Mouse (Mus musculus): ENCODE results near the gene Jpt2. TPM values are rescaled to one million over a fixed set of nuclear protein-coding genes. Genes with fewer than 3 reads are reported as not detected.

Jpt2 gene
- polyA plus RNA-seq, 1 experiment from 2014 or later, result 163 TPM

DNA sequence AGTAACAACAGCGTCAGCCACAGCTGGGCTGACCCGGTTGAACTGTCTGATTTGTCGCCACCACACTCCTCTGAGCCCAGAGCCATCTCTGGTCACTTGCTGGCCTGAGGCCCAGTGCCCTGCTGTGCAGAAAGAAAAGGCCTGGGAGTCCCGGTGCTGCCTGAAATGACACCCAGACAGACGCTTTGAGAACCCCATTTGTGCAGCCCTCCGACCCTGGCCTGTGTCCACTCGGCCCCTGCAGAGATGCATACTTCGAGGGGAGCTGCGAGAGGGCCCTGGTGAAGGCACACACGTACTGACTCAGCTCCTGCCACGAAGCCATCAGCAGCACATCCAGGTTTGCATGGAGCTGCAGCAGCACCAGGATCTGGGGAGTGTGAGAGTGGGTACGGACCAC is 67.7 kb downstream of the Jpt2 start:
- Histone ChIP-seq H3K9me3 (ENCODE audit: control insufficient read depth, low read length) (no peaks in the 10 kb centered on the region), H3K4me2 (ENCODE audit: low read depth, low read length) (no peak overlapping the region), H3K4me3 (ENCODE audit: low read length) (no peak overlapping the region), H3K27me3 (replicated peaks; ENCODE audit: control insufficient read depth, insufficient read depth, low read length) (no peaks in the 10 kb centered on the region), H3K36me3 (ENCODE audit: control insufficient read depth, insufficient read depth, low read length) (peaks cover 31% of the 10 kb centered on the region), H3K4me1 (ENCODE audit: control insufficient read depth, insufficient read depth, low read length) (peaks cover 27% of the 10 kb centered on the region), H3K27ac (ENCODE audit: low read length) (no peak overlapping the region), H3K9ac (ENCODE audit: low read depth, low read length) (no peak overlapping the region)
- no peak for ATAC-seq
- WGBS, result 93% methylated on average over 12 of the region's 12 CpGs

GRCm38 (mm10) chr17:24891321-24891720 is 69.2 kb downstream of the Jpt2 start:
- WGBS, result 87% methylated on average over 13 of the region's 13 CpGs

GRCm38 (mm10) chr17:24890151-24891092 is 70.1 kb downstream of the Jpt2 start:
- Histone ChIP-seq H3K4me1 (ENCODE audit: control insufficient read depth, insufficient read depth, low read length) (peaks cover 21% of the 10 kb centered on the region), H3K27ac (ENCODE audit: low read length) (no peak overlapping the region), H3K4me2 (ENCODE audit: low read depth, low read length) (no peak overlapping the region), H3K9ac (ENCODE audit: low read depth, low read length) (0 out of 2 replicates have a peak overlapping the region, but pooled peaks have one; percentile 3), H3K4me3 (ENCODE audit: low read length) (no peak overlapping the region), H3K36me3 (ENCODE audit: control insufficient read depth, insufficient read depth, low read length) (peaks cover 28% of the 10 kb centered on the region), H3K9me3 (ENCODE audit: control insufficient read depth, low read length) (no peaks in the 10 kb centered on the region), H3K27me3 (replicated peaks; ENCODE audit: control insufficient read depth, insufficient read depth, low read length) (no peaks in the 10 kb centered on the region)
- 87% methylated on average over 19 of the region's 19 CpGs for WGBS
- no peak for ATAC-seq

More at GRCm38 (mm10) chr17:24891321-24891720, 69.2 kb downstream of the Jpt2 start:
- H3K36me3 ChIP-seq (ENCODE audit: control insufficient read depth, insufficient read depth, low read length), result peaks cover 28% of the 10 kb centered on the region
- H3K4me1 ChIP-seq (ENCODE audit: control insufficient read depth, insufficient read depth, low read length), result peaks cover 25% of the 10 kb centered on the region
- H3K4me2 ChIP-seq (ENCODE audit: low read depth, low read length), result no peak overlapping the region
- no peak overlapping the region for H3K27ac ChIP-seq (ENCODE audit: low read length)
- H3K9ac ChIP-seq (ENCODE audit: low read depth, low read length), result no peak overlapping the region
- no peak overlapping the region for H3K4me3 ChIP-seq (ENCODE audit: low read length)
- H3K27me3 ChIP-seq (replicated peaks; ENCODE audit: control insufficient read depth, insufficient read depth, low read length), result no peaks in the 10 kb centered on the region
- no peak for ATAC-seq
- H3K9me3 ChIP-seq (ENCODE audit: control insufficient read depth, low read length), result no peaks in the 10 kb centered on the region

DNA sequence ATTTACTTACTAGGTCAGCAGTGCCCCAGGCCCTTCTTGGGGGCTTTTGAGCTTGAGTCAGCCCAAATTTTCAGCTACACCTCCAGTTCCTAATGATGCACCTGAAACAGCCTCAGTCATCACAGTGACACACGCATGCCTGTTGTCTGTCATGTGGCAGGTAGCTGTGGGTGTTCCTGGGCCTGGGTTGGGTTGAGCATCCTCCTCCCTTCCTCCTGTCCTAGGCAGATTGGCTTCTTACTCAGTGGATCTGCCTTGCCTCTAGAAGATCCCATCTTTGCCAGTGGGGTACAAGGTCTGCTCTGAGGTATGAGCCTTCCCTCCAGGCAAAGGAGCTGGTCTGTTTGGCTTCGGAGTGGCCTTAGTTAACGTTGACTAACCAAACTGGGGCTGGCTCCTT is 71.6 kb downstream of the Jpt2 start:
- Histone ChIP-seq H3K36me3 (ENCODE audit: control insufficient read depth, insufficient read depth, low read length) (peaks cover 28% of the 10 kb centered on the region), H3K9me3 (ENCODE audit: control insufficient read depth, low read length) (no peaks in the 10 kb centered on the region), H3K27ac (ENCODE audit: low read length) (no peak overlapping the region), H3K27me3 (replicated peaks; ENCODE audit: control insufficient read depth, insufficient read depth, low read length) (no peaks in the 10 kb centered on the region), H3K9ac (ENCODE audit: low read depth, low read length) (no peak overlapping the region), H3K4me3 (ENCODE audit: low read length) (no peak overlapping the region), H3K4me2 (ENCODE audit: low read depth, low read length) (no peak overlapping the region), H3K4me1 (ENCODE audit: control insufficient read depth, insufficient read depth, low read length) (peaks cover 24% of the 10 kb centered on the region)
- no peak for ATAC-seq
- WGBS, result 79% methylated on average over 3 of the region's 3 CpGs

Other genes starting within 250 kb of the Jpt2 start
- gene Rnf151, start 242.6 kb downstream of the Jpt2 start, polyA plus RNA-seq (2015; fragmentation: Nextera tagmentation; extraction: Ambion mirVana), result 0.15 TPM in 1 of 2 replicates, not detected in the other
- gene Rps2, start 242.6 kb downstream of the Jpt2 start, polyA plus RNA-seq (2015; fragmentation: Nextera tagmentation; extraction: Ambion mirVana), result 1,425 and 1,515 TPM in 2 replicates
- gene Ndufb10, start 236.2 kb downstream of the Jpt2 start, polyA plus RNA-seq (2015; fragmentation: Nextera tagmentation; extraction: Ambion mirVana), result 376 and 382 TPM in 2 replicates
- not detected in 2 replicates for gene Rpl3l, start 232.9 kb downstream of the Jpt2 start, polyA plus RNA-seq (2015; fragmentation: Nextera tagmentation; extraction: Ambion mirVana)
- gene Msrb1, start 224.0 kb downstream of the Jpt2 start, polyA plus RNA-seq (2015; fragmentation: Nextera tagmentation; extraction: Ambion mirVana), result 28.8 and 32.8 TPM in 2 replicates
- gene Hs3st6, start 207.7 kb downstream of the Jpt2 start, polyA plus RNA-seq (2015; fragmentation: Nextera tagmentation; extraction: Ambion mirVana), result 0.28 and 0.39 TPM in 2 replicates
- not detected in 2 replicates for gene Meiob, start 156.4 kb downstream of the Jpt2 start, polyA plus RNA-seq (2015; fragmentation: Nextera tagmentation; extraction: Ambion mirVana)
- gene Hagh, start 120.5 kb downstream of the Jpt2 start, polyA plus RNA-seq (2015; fragmentation: Nextera tagmentation; extraction: Ambion mirVana), result 86.5 and 95.5 TPM in 2 replicates
- gene Fahd1, start 110.3 kb downstream of the Jpt2 start, polyA plus RNA-seq (2015; fragmentation: Nextera tagmentation; extraction: Ambion mirVana), result 115 and 132 TPM in 2 replicates
- 6.2 and 7.4 TPM in 2 replicates for gene Igfals, start 94.7 kb downstream of the Jpt2 start, polyA plus RNA-seq (2015; fragmentation: Nextera tagmentation; extraction: Ambion mirVana)
- gene Nubp2, start 74.3 kb downstream of the Jpt2 start, polyA plus RNA-seq (2015; fragmentation: Nextera tagmentation; extraction: Ambion mirVana), result 58.9 and 61.3 TPM in 2 replicates
- gene Spsb3, start 74.0 kb downstream of the Jpt2 start, polyA plus RNA-seq (2015; fragmentation: Nextera tagmentation; extraction: Ambion mirVana), result 33.9 and 34.4 TPM in 2 replicates
- gene Eme2, start 65.6 kb downstream of the Jpt2 start, polyA plus RNA-seq (2015; fragmentation: Nextera tagmentation; extraction: Ambion mirVana), result 28.3 and 33.0 TPM in 2 replicates
- 121 and 129 TPM in 2 replicates for gene Mrps34, start 65.6 kb downstream of the Jpt2 start, polyA plus RNA-seq (2015; fragmentation: Nextera tagmentation; extraction: Ambion mirVana)
- gene Nme3, start 64.2 kb downstream of the Jpt2 start, polyA plus RNA-seq (2015; fragmentation: Nextera tagmentation; extraction: Ambion mirVana), result 76.8 and 77.1 TPM in 2 replicates
- gene Mapk8ip3, start 23.7 kb downstream of the Jpt2 start, polyA plus RNA-seq (2015; fragmentation: Nextera tagmentation; extraction: Ambion mirVana), result 20.2 and 21.8 TPM in 2 replicates
- gene Cramp1l, start 55.1 kb upstream of the Jpt2 start, polyA plus RNA-seq (2015; fragmentation: Nextera tagmentation; extraction: Ambion mirVana), result 3.1 and 3.3 TPM in 2 replicates
- 12.7 and 12.9 TPM in 2 replicates for gene Ift140, start 55.4 kb upstream of the Jpt2 start, polyA plus RNA-seq (2015; fragmentation: Nextera tagmentation; extraction: Ambion mirVana)
- 22.2 and 25.8 TPM in 2 replicates for gene Tmem204, start 122.9 kb upstream of the Jpt2 start, polyA plus RNA-seq (2015; fragmentation: Nextera tagmentation; extraction: Ambion mirVana)
- gene Telo2, start 155.3 kb upstream of the Jpt2 start, polyA plus RNA-seq (2015; fragmentation: Nextera tagmentation; extraction: Ambion mirVana), result 32.1 and 32.3 TPM in 2 replicates
- 0.20 and 0.24 TPM in 2 replicates for gene Ptx4, start 160.1 kb upstream of the Jpt2 start, polyA plus RNA-seq (2015; fragmentation: Nextera tagmentation; extraction: Ambion mirVana)
- gene Clcn7, start 172.7 kb upstream of the Jpt2 start, polyA plus RNA-seq (2015; fragmentation: Nextera tagmentation; extraction: Ambion mirVana), result 21.8 and 23.5 TPM in 2 replicates
- 0.15 and 0.18 TPM in 2 replicates for gene Ccdc154, start 201.8 kb upstream of the Jpt2 start, polyA plus RNA-seq (2015; fragmentation: Nextera tagmentation; extraction: Ambion mirVana)
- gene Gm38655, start 214.8 kb upstream of the Jpt2 start, polyA plus RNA-seq (2015; fragmentation: Nextera tagmentation; extraction: Ambion mirVana), result 1.3 and 1.6 TPM in 2 replicates
- gene BC003965, start 223.9 kb upstream of the Jpt2 start, polyA plus RNA-seq (2015; fragmentation: Nextera tagmentation; extraction: Ambion mirVana), result 35.1 and 39.7 TPM in 2 replicates
- 4.8 and 5.3 TPM in 2 replicates for gene Unkl, start 227.7 kb upstream of the Jpt2 start, polyA plus RNA-seq (2015; fragmentation: Nextera tagmentation; extraction: Ambion mirVana)

Measured in intestine, embryonic 16.5 days (tissue).